Mouse (Mus musculus) mouse trophoblast stem cell (cell line): Measurements from ENCODE around the gene Ltf.

Experiments used
- in situ Hi-C, 2 experiments: fragments of 300-500 bp; cut with MseI, MboI; formaldehyde crosslinking; loops; 2 replicates in 1 of 2; 3 replicates in 1 of 2; pipeline ENCODE4 v1.15.1; 2025

Ltf gene

DNA sequence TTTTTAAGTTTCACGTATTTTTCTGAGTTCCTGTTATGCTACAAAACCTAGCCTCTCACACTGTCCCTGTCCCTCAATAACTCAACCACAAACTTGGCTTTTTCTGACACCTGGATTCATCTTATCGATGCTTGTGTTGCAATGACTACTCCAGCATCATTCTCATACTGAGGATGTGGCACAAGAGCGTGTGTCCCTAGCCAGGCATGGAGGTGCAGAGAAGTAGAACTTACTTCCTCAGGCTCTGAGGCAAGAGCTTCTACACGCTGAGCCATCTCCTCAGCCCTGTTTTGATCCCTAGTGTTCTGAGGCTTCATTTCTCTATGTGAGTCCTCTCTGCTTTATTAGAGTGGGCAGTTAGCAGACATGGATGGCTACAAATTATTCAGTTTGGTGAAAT, 14.6 kb downstream of the Ltf start:
- in situ Hi-C loops: no loop called here

- in situ Hi-C loops: no loop called here
These were observed 20.9 kb downstream of the Ltf start for GRCm38 (mm10) chr9:111039966-111040365.

DNA sequence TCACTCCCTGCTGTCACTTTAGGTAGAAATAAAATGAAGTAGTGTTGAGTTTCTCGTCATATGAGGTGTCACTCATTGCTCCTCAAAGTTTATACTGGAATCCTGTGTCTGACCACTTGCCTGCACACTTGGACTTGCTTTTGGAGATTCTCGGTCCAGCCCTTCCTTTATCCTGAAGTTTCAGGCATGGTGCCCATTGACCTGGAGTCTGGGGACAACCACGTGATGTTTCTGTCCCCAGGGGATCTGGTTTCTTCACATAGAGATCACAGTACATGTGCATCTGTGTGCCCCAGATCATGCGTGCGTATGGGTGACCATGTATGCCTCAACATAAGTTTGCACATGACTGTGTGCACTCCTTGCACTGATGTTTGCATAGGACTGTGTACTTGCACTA, 23.2 kb downstream of the Ltf start:
- in situ Hi-C loops: no loop called here

DNA sequence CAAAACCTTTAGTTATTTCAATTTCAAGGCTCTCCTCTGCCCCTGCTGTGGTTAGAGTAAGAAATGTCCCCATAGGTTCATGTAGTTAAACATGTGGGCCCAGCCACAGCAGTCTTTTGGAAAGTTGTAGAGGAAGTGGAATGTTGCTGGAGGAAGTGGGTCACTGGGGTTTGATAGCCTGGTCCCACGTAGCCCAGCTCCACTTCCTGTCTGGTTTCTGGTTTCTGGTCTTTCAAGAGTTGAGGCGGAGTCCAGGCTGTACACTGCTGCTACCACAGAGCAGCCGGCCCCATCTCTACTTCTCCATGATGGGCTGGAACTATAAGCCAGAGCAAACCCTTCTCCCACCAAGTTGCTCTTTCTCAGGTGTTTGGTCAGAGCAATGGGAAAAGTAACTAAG, 27.2 kb downstream of the Ltf start:
- in situ Hi-C loops: no loop called here

- in situ Hi-C loops: no loop called here
These were observed 28.2 kb downstream of the Ltf start for GRCm38 (mm10) chr9:111047266-111047665.

GRCm38 (mm10) chr9:111048452-111048851, 29.4 kb downstream of the Ltf start:
- in situ Hi-C loops: no loop called here

DNA sequence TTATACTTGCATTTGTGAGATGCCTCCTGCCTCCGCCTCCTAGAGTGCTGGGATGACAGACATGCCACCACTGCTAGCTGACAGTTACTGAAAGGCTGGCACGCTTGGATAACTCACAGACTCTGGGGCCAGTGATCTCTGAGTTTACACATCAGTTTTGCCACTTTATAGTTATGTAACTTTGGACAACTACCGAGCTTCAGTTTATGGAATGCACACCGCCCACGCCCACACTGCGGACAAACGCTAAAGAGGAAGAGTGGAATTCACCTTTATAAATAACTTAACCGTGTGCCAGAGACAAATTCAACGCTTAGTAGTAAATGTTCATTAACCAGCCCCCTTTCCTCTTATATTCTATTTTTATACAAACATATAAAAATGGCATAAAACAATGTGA, 35.9 kb downstream of the Ltf start:
- in situ Hi-C loops: no loop called here

DNA sequence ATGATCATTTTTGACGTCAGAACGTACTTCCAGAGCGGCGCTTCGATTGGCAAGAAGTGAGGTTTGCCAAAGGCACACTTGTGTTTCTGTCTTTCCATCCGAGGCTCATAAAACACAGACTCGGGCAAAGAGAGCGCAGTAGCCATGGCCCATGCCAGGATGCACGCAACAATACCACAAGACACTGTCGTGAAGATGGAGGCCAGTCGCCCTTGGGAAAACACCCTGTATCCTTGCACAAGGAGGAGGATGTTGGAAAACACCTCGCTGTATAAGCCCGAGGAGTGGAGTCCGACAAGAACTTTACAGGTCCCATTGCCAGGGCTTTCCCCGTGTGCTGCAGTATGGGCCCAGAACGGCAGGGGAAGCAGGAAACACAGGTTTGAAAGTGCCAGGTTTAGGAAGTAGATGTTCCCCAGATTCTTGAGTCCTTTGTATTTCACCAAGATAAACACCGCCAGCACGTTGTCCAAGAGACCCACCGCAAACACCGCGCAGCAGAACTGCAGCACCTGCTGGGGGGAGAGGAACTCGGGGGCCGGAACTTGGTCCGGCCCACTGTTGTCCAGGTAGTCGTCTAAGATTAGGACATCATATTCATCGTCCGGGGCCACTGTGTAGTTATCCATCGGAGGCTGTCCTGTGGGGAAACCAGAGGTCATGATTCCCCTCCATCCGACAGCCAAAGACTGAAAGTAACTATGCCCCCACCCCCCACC, 36.9 kb downstream of the Ltf start:
- in situ Hi-C loops: no loop called here

- in situ Hi-C loops: no loop called here
These were observed 37.4 kb downstream of the Ltf start for GRCm38 (mm10) chr9:111056519-111056797.

- in situ Hi-C loops: no loop called here
These were observed 37.9 kb downstream of the Ltf start, which contains the start of gene Ccrl2 for GRCm38 (mm10) chr9:111056798-111057543. Gene Ccrl2 (minus strand): TSS chr9:111057519.

DNA sequence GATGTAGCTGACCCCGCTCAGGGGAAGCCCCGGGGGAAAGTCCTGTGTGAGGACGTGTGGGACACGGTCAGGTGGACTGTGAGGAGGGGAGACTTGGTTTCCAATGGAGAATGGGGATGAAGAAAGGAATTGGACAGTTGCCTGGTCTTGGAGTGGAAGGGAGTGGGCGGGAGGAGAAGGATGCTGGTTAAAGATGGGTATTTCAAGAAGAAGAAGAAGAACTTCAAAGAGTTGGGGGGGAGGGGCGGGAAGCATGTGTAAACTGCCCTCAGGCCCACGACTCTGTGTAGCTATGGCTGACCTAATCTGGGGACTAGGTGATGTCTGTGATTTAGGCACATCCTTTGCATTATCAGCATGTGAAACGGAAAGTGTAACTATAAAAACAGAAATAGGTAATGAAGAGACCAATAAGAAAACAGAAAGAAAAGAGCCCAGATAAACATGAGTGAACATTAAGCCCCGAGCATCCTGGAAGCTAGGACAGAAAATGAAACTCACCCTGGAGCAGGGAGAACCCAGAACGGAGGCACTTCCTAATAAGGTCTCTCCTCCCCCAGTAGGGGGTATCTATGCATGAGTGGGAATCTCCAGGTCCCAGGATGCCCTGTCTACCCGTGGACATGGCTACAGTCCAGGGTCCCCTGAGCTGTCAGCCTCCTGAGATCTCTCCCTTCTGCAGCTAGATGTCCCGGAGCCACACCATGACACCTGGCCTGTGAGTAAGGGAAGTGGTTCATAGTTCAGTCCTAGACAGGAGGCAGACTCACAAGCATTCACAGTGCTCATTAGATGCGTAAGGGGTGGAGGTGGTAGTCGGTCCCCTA, 38.7 kb downstream of the Ltf start:
- in situ Hi-C loops: no loop called here

GRCm38 (mm10) chr9:111058943-111059556, 40.0 kb downstream of the Ltf start:
- in situ Hi-C loops: no loop called here

- in situ Hi-C loops: no loop called here
These were observed 43.8 kb downstream of the Ltf start for GRCm38 (mm10) chr9:111062840-111063239.

DNA sequence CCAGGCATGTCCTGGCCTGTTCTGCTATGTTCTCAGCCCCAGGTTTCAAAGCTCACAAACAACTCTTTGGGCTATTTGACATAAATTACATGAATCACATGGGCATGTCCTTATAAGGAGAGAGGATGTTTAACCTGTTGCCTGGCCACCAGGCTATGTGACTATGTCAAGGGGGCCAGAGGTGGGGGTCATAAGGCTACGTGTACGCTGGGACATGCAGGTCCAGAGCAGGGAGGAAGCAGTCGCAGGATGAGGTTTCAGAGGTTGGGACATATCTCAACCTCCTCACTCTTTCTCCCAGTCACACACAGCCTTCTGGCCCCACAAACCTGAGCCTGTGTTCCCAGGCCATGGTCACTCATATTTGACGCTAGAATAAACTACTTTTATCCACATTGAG, 48.0 kb downstream of the Ltf start:
- in situ Hi-C loops: no loop called here

DNA sequence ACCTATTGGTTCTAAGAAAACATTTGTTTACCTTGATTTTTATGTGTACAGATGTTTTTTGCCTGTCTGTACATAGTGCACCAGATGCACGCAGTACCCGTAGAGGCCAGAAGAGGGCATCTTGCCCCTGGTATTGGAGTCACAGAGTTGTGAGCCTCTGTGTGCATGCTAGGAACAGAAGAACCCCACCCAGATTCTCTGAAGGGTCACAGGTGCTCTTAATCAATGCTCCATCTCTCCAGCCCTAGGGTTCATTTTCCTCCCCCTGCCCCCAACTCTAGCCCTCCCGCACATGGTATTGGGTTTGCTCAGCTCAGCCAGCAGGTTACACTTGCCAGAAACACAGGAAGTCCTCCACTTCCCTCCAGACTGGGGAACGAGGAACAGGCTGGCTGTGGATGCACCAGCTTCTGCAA, 51.5 kb downstream of the Ltf start:
- in situ Hi-C loops: loop anchor here in 1 of 2 experiments (5.0 to 10.0 kb wide), 2 partner anchors 73 to 146 kb away; no protein-coding TSS in a partner anchor

- in situ Hi-C loops: loop anchor here in 1 of 2 experiments (5.0 to 10.0 kb wide), 2 partner anchors 75 to 147 kb away; no protein-coding TSS in a partner anchor
These were observed 53.1 kb downstream of the Ltf start for GRCm38 (mm10) chr9:111072175-111072574.

GRCm38 (mm10) chr9:111072971-111073370, 53.9 kb downstream of the Ltf start:
- in situ Hi-C loops: loop anchor here in 1 of 2 experiments (5.0 to 10.0 kb wide), 2 partner anchors 76 to 148 kb away; no protein-coding TSS in a partner anchor

GRCm38 (mm10) chr9:111077745-111078144, 58.7 kb downstream of the Ltf start:
- in situ Hi-C loops: loop anchor here in 1 of 2 experiments (10.0 kb wide), 1 partner anchor 153 kb away; no protein-coding TSS in a partner anchor

DNA sequence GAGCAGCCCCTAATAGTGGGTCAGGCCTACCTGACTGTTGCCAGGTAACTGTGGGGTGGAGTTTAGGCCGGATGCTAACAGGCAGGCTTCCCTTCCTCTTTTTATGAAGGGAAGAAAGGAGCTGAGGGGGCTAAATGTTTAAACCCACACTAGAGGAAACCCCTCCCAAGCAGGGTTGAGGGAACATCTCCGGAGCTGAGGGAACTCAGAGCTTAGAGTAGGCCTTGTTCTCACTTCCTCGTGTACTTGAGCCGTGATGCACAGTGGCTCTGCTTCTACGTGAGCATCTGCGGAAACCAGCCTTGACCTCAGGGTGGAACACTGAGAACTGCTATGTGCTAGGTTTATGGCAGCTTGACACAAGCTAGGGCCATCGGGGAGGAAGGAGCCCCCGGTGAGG, 61.7 kb downstream of the Ltf start:
- in situ Hi-C loops: no loop called here

GRCm38 (mm10) chr9:111081765-111082164, 62.7 kb downstream of the Ltf start:
- in situ Hi-C loops: no loop called here

- in situ Hi-C loops: no loop called here
These were observed 66.3 kb downstream of the Ltf start for GRCm38 (mm10) chr9:111085329-111085728.

- in situ Hi-C loops: no loop called here
These were observed 67.1 kb downstream of the Ltf start for GRCm38 (mm10) chr9:111086137-111086536.
